Mouse (Mus musculus) layer of hippocampus, adult 11-12 months (tissue): ENCODE results near the gene Prss41.

Experiments used
- DNase-seq: peaks from one replicate; pipeline ENCODE4 v3.0.0; 2022; ENCODE audit warnings: low spot score

The Prss41 gene

DNA sequence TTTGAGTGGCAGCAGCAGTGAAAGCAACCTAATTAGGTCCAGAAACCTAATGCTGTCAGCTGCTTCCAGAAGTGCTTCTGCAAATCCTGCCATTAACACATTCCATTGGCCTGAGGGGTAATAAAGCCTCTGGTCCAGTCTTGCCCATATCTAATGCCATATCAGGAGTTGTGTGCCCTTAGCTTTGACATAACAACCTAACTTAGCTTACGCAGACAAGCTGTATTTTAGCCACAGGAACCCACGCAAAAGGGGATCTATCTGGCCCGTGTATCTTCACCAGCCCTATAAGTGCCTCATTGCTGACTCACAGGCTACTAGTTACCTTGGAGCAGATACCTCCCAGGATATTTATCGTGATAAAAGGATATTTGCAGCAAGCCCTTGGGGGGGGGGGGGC is 18.4 kb downstream of the Prss41 start:
- no peak for DNase-seq

DNA sequence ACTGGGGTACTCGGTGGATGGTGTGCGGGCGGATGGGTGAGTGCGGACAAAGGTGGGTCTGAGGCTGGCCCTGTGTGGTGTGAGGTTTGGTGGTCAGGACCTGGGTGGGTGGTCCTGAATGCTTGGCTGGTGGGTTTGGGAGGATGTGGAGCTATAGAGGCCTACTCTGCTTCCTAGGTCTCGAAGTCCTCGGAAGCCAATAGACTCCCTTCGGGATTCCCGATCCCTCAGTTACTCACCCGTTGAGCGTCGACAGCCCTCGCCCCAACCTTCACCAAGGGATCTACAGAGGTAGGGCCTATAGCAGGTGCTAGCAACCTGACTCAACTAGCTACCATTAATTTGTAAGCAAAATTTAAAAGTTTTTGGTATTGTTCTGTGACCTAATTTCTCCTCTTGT is 20.4 kb downstream of the Prss41 start:
- DNase-seq: no peak

DNA sequence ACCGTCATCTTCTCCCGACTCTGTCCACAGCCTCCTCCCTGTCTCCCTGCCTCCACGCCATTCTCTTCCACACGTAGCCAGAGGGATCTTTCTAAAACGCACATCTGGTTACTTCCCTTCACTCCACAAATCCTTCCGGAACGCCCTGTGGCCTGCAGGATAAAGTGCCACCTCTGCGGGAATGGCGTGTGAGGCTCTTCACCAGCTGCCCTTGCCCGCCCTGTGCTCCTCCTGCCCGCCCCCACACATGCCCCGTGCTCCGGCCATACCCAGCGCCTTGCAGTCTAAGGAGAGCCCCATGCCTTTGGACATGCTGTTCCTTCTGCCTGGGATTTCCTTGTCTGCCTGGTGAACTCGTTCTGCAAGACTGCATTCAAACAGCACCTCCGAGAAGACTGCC is 21.0 kb downstream of the Prss41 start:
- DNase-seq: no peak

DNA sequence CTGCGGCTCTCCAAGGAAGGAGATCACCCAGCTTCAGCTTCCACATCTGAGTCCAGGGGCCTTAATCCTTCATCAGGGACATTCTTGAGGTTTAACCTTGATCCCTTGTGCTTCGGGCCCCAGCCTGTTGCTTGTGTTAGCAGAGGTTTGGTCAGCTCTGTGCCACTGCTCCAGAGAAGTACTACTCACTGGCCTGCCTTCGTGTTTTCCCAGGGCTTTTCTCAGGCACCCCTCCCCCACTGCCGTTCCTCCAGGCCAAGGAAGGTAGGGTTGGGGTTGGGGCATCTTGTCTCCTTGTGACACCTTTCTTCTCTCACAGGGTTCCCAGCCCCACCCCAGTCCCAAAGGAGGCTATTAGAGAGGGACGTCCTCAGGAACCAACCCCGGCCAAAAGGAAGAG is 21.9 kb downstream of the Prss41 start:
- DNase-seq: no peak

DNA sequence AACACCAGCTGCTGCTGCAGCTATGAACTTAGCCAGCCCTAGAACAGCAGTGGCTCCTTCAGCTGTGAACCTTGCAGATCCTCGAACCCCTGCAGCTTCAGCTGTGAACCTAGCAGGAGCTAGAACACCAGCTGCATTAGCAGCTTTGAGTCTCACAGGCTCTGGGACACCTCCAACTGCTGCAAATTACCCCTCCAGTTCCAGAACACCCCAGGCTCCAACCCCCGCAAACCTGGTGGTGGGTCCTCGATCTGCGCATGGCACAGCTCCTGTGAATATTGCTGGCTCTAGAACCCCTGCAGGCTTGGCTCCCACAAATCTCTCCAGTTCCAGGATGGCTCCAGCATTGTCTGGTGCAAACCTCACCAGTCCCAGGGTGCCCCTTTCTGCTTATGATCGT is 23.2 kb downstream of the Prss41 start:
- no peak for DNase-seq

DNA sequence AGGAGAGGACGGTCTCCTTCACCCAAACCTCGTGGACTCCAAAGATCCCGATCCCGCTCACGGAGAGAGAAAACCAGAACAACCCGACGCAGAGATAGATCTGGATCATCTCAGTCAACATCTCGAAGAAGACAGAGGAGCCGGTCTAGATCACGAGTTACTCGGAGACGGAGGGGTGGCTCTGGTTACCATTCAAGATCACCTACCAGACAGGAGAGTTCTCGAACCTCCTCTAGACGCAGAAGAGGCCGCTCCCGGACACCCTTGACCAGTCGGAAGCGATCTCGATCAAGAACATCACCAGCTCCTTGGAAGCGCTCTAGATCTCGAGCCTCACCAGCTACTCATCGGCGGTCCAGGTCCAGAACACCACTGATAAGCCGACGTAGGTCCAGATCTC is 24.7 kb downstream of the Prss41 start:
- DNase-seq: no peak

DNA sequence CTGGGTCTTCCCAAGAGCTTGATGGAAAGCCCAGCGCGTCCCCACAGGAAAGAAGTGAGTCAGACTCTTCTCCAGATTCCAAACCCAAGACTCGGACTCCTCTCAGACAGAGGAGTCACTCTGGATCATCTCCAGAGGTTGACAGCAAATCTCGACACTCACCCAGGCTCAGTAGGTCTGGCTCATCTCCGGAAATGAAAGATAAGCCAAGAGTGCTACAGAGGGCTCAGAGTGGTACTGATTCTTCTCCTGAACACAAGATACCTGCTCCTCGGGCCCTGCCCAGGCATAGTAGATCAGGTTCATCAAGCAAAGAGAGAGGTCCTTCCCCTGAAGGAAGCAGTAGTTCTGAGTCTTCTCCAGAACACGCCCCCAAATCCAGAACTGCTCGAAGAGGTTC is 25.4 kb downstream of the Prss41 start:
- no peak for DNase-seq

DNA sequence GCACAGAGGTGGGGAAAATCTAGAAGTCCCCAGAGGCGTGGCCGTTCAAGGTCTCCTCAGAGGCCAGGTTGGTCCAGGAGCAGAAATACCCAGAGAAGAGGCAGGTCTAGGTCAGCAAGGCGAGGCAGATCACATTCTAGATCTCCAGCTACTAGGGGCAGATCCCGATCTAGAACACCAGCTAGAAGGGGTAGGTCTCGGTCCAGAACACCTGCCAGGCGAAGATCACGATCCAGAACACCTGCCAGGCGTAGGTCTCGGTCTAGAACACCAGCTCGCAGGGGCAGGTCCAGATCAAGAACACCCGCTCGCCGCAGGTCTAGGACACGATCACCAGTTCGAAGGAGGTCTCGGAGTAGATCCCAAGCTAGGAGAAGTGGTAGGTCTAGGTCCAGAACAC is 28.3 kb downstream of the Prss41 start:
- no peak for DNase-seq

DNA sequence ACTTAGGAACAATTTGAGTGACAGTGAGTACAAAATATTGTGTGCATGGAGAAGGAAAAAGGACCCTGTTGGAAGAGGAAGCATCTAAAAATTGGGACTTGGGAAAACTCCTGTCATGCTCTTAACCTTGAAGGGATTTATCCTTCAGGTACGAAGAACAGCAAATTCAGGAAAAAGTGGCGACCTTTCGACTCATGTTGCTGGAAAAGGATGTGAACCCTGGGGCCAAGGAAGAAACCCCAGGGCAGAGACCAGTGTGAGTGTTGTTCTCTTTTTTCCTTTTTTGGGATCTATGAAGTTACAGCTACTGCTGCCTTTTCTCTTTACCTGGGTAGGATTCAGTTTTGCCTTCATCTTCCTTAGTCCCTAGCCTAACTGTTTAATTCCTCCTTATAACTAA is 36.1 kb downstream of the Prss41 start:
- DNase-seq: no peak

DNA sequence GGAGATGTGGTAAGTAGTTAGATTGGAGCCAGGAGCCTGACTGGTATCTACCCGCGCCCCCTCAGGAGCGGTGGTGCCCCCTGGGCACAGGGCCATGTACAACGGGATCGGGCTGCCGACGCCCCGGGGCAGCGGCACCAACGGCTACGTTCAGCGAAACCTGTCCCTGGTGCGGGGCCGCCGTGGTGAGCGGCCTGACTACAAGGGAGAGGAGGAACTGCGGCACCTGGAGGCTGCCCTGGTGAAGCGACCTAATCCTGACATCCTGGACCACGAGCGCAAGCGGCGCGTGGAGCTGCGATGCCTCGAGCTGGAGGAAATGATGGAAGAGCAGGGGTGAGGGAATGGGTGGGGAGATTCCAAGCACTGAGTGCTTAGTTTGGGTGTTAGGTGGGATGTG is 37.1 kb downstream of the Prss41 start:
- DNase-seq: no peak

DNA sequence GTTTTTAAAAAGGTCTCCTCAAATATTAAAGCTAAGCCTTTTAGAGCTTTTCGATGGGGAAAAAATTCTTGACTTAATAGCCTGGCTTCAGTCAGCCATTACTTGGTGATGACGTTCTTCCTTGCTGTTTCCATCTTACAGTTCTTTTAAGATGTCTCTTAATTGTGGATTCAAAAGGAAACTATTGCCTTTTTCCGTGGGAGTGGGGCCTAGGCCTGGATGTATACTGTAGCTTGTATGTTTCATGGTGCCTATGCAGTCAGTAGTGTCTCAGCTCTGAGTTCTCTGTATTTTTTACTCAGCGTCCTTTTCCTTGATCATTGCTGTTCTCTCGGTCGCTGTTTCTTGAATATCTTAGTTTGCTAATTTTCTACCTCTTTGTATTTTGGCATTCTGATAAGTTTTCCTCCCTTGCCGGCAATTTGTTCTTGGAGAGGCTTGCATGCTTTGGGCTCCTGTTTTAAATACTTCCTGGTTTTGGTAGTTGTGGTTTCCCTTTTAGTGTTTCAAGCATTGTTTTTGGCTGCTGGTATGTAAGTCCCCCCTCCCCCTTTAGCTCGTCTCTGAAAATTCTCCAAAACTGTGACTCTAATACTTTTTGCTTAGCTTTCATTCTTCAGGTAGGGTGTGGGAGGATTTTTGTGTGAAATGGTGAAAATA is 39.4 kb downstream of the Prss41 start:
- DNase-seq: no peak

DNA sequence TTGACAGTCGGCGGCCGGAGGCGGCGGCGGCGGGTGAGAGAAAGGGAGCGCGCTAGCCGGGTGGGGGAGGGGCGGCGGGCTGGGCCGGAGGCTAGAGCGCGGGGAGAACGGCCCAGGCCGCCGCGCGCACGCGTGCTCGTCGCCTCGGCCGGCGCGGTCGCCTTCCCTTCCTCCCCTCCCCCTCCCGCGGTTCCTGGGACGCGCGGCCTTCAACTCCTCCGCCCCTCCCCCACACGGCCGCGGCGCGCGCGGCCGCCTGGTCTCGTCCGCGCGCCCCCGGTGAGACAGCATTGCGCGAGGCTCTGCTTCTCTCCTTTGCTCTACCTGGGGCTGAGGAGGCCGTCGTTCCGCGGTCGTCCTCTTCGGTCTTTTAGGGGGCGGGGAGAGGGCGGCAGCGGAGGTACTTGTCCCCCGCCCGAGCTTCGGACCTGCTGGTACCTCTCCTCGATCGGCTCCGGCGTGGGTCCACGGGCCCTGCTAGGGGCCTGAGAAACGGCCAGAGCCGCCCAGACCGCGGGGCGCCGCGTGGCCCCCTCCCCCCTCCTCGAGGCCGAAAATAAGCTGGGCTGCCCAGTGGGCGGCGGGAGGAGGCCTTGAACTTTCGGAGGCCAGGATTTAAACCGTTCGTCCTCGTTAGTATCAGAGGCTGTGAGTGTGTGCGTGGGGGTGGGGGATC is 40.5 kb downstream of the Prss41 start:
- peak; percentile 74 for DNase-seq

DNA sequence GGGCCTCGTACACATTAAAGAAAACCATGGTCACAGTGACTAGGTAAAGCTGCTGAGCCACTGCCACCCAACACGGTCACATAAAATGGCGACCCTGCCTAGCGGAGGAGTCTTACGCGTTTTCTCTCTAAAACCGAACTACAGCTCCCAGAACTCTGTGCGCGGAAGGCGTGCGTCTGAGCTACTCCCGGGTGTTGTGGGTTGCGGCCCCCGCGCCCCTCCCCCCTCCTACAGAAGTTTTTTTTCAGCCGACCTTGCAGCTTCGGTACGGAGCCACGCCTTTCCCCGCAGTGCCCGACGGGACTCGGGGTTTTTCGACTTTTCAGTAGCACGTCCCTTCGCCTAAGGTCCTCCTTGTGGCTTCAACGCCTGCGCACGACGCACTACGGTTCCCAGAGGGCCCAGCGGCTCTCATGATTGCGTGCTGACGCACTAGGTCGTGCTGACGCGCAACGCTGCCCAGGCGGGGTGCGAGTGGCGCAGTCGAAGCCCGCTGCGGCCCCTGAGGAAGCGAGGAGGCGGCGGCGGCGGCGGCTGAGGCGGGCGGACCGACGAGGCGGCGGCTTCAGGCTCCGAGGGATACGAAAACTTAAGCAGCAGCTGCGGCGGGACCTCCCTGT is 41.1 kb downstream of the Prss41 start:
- peak; percentile 98 for DNase-seq

DNA sequence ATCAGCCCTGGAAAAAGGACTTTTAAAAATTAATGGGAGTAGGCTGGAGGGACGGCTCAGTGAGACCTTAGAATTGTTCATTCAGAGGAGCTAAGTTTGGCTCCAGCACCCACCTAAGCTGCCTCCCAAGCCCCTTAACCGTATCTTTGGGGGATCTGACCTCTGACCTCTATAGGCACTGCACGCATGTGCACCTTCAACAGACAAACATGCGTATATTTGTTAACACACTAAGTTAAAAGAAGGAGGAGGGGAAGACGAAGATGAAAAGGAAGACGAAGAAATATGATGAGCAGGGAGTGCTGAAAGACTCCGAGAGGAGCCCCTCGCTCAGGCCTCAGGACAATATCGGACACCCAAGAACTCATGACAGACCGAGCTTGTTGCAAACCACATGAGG is 42.3 kb downstream of the Prss41 start:
- no peak for DNase-seq

DNA sequence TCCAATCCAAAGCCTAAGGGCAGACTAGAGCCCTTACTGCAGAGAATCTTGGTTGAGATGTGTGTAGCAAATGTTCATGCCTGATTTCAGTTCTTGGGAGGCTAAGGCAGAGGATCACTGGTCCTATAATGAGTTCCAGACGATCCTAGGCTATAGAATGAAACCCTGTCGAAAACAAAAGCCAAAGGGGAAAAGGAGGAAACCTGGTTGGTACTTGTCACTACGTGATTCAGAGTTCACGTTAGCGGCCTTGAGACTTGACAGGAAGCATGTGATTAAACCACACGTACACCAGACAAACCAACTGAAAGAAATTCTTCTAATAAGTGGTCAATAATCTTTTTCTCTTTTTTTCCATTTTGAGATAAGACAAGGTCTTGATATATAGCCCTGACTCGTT is 46.7 kb downstream of the Prss41 start:
- no peak for DNase-seq

DNA sequence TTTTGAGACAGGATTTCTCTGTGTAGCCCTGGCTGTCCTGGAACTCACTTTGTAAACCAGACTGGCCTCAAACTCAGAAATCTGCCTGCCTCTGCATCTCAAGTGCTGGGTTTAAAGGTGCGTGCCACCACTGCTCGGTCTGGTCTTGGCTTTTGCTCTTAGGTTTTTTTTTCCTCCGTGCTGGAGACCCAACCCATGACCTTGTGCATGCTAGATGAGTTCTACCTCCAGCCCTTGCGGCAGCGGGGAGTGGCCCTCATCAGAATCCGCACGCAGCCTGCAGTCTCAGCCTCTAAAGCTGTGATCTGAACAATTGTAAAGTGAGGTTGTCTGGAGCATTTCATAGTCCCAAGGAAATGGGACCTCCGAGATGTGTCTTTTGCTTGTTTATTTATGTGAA is 48.6 kb downstream of the Prss41 start:
- no peak for DNase-seq

DNA sequence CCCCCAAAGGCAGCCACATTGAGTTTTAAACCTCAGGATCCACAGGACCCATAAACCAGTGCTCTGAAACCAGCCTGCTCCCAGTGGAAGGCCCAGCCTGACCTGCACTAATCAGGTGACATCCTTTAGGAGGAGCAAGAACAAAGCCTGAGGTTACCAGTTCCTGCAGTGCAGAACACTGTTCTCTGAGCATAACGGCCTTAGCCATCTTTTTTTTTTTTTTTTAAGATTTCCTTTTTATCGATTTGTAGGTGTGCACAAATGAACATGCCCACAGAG is 53.0 kb downstream of the Prss41 start:
- no peak for DNase-seq

DNA sequence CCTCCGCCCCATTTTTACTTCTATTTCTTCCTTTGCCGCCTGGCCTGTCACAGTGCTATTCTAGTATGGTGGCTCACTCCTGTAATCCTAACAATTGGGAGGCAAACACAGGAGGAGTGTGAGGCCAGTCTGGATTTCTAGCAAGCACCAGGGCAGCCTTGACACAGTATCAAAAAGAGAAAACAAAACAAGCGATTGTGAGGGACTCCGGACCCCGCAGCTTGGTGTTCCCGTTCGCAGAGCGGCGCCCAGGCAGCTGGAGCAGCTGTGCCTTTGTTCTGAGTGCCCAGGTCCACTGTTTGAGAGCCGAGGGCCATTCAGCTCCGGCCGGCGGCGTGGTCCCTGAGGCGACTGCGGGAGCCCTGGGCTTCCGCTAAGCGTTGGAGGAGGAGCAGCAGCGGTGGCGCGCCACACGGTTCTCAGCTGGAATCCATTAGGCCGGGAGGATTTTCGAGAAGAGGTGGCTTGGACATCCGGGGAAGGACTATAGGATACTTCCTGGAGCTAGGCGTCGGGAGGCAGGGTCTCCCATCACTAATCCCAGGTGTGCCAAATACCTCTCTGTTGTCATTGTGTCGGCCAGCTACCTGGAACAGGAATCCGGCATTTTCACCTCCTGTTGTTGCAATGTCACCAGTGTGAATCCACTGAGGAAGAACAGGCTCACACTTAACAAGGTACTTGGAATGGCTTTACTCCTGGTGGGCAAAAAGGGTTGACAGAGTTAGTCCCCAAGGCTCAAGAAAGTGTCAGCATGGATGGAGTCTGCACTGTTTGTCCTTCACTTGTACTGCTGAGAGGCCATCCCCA is 53.5 kb downstream of the Prss41 start, which contains the start of gene Srrm2:
TSS of gene Srrm2 (plus strand) at position 264 of the 810 bp plus-strand sequence.
- peak; percentile 69 for DNase-seq

DNA sequence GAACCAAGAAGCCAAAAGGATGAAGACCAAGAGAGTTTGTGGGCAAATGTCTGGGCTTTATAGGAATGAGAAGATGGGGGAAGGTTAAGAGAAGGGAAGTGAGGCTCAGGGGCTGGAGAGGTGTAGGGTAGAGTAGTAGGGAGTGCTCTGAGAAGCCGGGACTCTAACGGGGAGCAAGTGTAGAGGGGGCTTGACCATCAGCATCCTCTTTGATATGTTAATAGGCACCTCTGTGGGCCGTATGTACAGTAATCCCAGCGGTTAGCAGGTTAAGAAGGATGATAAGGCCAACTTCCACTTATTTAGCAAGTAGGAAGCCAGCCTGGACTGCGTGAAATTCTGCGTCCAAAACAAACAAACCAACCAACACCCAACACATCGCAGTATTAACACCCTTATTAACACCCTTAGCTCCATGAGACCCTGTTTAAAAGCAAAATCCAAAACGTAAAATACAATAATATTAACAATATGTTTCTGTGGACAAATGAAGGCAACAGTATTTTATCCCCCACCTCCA is 54.2 kb downstream of the Prss41 start:
- no peak for DNase-seq

DNA sequence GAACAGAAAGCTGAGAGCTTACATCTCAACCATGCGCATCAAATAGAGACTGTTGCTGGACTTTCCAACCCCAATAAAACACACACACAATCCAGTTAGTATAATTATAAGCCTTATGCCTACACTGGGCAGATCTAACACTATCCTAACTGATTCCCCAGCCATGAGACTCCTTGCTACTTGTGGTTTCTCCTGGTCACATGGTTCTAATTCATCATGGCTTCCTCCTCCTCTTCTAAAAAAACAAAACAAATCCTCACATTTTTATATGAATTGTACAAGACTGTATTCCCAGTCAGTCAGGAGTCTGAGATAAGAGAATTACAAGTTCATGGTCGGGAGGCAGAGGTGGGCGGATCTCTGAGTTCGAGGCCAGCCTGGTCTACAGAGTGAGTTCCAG is 55.0 kb downstream of the Prss41 start:
- no peak for DNase-seq
